Mouse (Mus musculus) spleen, adult 2 months (tissue): ENCODE results near the gene Bcar3.

ENCODE experiments used
- CTCF ChIP-seq: fragments of 200-500 bp; IDR thresholded peaks from 2 replicates; pipeline ENCODE4 v1.5.1; 2011; ENCODE audit warnings: mild to moderate bottlenecking, inconsistent platforms; ENCODE audit not compliant: insufficient read depth, insufficient read length, insufficient replicate concordance; ENCODE audit errors: extremely low read depth
- POLR2A ChIP-seq: fragments of 200-500 bp; IDR thresholded peaks from 2 replicates; pipeline ENCODE4 v1.6.1; 2011; ENCODE audit warnings: low read depth, low read length, inconsistent platforms

DNA sequence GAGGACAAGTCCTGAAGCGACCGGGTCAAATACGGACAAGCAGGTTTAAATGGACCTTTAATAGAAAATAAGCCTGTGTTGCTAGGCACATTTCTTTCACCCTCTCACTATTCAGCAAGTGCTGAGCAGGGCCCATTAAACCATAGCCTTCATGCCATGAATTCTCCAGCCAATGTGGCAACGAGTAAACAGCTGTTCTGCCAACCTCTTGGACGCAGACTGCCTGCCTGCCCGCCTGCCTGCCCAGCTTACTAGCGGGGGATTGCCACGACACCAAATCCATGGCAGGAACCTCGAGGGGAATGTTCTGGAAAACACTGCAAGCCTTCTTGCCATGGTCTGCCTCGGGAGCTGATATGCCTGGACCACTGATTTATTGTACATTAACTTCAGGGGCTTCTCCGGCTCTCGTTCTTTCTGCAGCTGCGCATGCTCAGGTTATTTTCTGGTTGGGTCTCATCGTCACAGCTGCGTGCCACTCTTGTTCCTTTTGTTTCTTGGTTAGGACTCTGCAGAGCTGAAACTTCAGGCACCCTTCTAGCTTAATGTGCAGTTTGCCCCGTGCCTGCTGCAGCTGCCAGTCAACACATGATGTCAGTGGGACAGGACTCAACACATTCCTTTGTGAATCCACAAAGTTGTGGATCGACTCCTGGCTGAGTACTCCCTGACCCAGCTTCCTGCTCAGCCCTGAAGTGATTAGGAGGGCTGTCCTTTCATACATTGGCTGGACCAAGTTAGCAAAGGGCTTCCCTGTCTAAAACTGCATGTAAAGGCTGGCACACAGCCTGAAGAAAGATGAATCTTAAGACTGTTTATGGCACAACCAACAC is 120.0 kb downstream of the Bcar3 start:
- no peak for TF ChIP-seq CTCF
- no peak for TF ChIP-seq POLR2A
